Mouse (Mus musculus) CH12.LX (cell line): ENCODE measurements at regions not wholly inside any gene's neighbourhood (a gene's known extent, or its start where the extent isn't known, plus 50 kb on each side); places are given as distances from the start of the nearest gene placed in this dataset.

Source experiments
- DNase-seq: peaks from one replicate; pipeline ENCODE4 v3.0.0-alpha.2; 2013; ENCODE audit errors: extremely low read depth
- H3K27ac ChIP-seq: 2 replicates; pipeline ENCODE4 v1.5.1; 2012; ENCODE audit warnings: low read depth, mild to moderate bottlenecking, control low read depth, moderate library complexity; ENCODE audit not compliant: insufficient read depth
- H3K27me3 ChIP-seq: replicated peaks from 2 replicates; pipeline ENCODE3; 2012; ENCODE audit warnings: inconsistent platforms
- H3K36me3 ChIP-seq, 2 experiments: replicated peaks in 1 of 2; 2 replicates each; pipeline versions ENCODE3 to v1.6.1; 2012; ENCODE audit warnings: inconsistent platforms in 1 of 2, low read length in 1 of 2, mild to moderate bottlenecking in 1 of 2, mixed read lengths in 1 of 2, moderate library complexity in 1 of 2; ENCODE audit not compliant: control insufficient read depth in 1 of 2, insufficient read depth in 1 of 2
- H3K4me1 ChIP-seq, 2 experiments: 2 replicates each; pipeline ENCODE4 v1.6.1; 2012; ENCODE audit warnings: inconsistent platforms in 1 of 2, moderate library complexity in 1 of 2; ENCODE audit not compliant: insufficient read depth in 2 of 2, control insufficient read depth in 1 of 2
- H3K4me2 ChIP-seq: 2 replicates; pipeline ENCODE4 v1.6.1; 2012; ENCODE audit warnings: low read depth, mild to moderate bottlenecking, control low read depth; ENCODE audit not compliant: poor library complexity, insufficient read depth, severe bottlenecking
- H3K4me3 ChIP-seq, 3 experiments: fragments of 150-350 bp in 1 of 3; sonication (generic) in 1 of 3; replicated peaks in 1 of 3; 2 replicates each; pipeline versions ENCODE3 to v1.5.1; 2011 to 2012; ENCODE audit warnings: low read depth in 2 of 3, low read length in 2 of 3, mild to moderate bottlenecking in 2 of 3, moderate library complexity in 2 of 3, control low read depth in 1 of 3, improper control_type of control experiment in 1 of 3, inconsistent platforms in 1 of 3, mixed read lengths in 1 of 3; ENCODE audit not compliant: poor library complexity in 1 of 3
- H3K79me2 ChIP-seq: replicated peaks from 2 replicates; pipeline ENCODE4 v1.6.1; 2012; ENCODE audit warnings: mild to moderate bottlenecking, moderate library complexity; ENCODE audit not compliant: control insufficient read depth, poor library complexity, insufficient read depth, severe bottlenecking; ENCODE audit errors: extremely low read depth
- H3K9ac ChIP-seq: 2 replicates; pipeline ENCODE4 v1.6.1; 2012; ENCODE audit warnings: low read depth, mild to moderate bottlenecking, control low read depth, moderate library complexity; ENCODE audit not compliant: insufficient read depth
- H3K9me3 ChIP-seq: replicated peaks from 2 replicates; pipeline ENCODE3; 2012; ENCODE audit warnings: low read length, inconsistent platforms, mixed read lengths
- CHD1 ChIP-seq: IDR thresholded peaks from 2 replicates; pipeline ENCODE4 v1.6.1; 2012; ENCODE audit warnings: low read depth, low read length, improper control_type of control experiment, inconsistent platforms
- CHD2 ChIP-seq: IDR thresholded peaks from 2 replicates; pipeline ENCODE4 v1.6.1; 2011; ENCODE audit warnings: low read length, improper control_type of control experiment
- CTCF ChIP-seq, 2 experiments: IDR thresholded peaks in 1 of 2; conservative IDR thresholded peaks in 1 of 2; 2 replicates each; pipeline ENCODE4 v1.5.1; 2011 to 2012; ENCODE audit warnings: low read depth in 2 of 2, low read length in 2 of 2, improper control_type of control experiment in 1 of 2, inconsistent platforms in 1 of 2, mild to moderate bottlenecking in 1 of 2, moderate library complexity in 1 of 2
- E2F4 ChIP-seq: IDR thresholded peaks from 2 replicates; pipeline ENCODE4 v1.6.1; 2011; ENCODE audit warnings: low read depth, low read length, improper control_type of control experiment; ENCODE audit not compliant: insufficient replicate concordance
- ELF1 ChIP-seq: IDR thresholded peaks from 2 replicates; pipeline ENCODE4 v1.6.1; 2014; ENCODE audit warnings: low read depth, mild to moderate bottlenecking, inconsistent platforms, low read length, improper control_type of control experiment
- GABPA ChIP-seq: IDR thresholded peaks from 2 replicates; pipeline ENCODE4 v1.6.1; 2012; ENCODE audit warnings: low read depth, low read length, improper control_type of control experiment, inconsistent platforms; ENCODE audit not compliant: insufficient replicate concordance
- HCFC1 ChIP-seq: IDR thresholded peaks from 2 replicates; pipeline ENCODE4 v1.6.1; 2012; ENCODE audit warnings: low read depth, mild to moderate bottlenecking, inconsistent platforms, low read length, improper control_type of control experiment
- IRF4 ChIP-seq: IDR thresholded peaks from 2 replicates; pipeline ENCODE4 v1.6.1; 2014; ENCODE audit warnings: low read depth, mild to moderate bottlenecking, inconsistent platforms, low read length, improper control_type of control experiment
- MAFK ChIP-seq: IDR thresholded peaks from 2 replicates; pipeline ENCODE4 v1.6.1; 2011; ENCODE audit warnings: low read length, improper control_type of control experiment; ENCODE audit not compliant: insufficient replicate concordance
- MXI1 ChIP-seq: IDR thresholded peaks from 2 replicates; pipeline ENCODE4 v1.6.1; 2011; ENCODE audit warnings: mild to moderate bottlenecking, low read depth, low read length, improper control_type of control experiment
- NRF1 ChIP-seq: IDR thresholded peaks from 2 replicates; pipeline ENCODE4 v1.6.1; 2014; ENCODE audit warnings: low read depth, mild to moderate bottlenecking, inconsistent platforms, low read length, improper control_type of control experiment, moderate library complexity
- PAX5 ChIP-seq: IDR thresholded peaks from 2 replicates; pipeline ENCODE4 v1.6.1; 2012; ENCODE audit warnings: low read length, inconsistent platforms, mixed read lengths
- POLR2A ChIP-seq: IDR thresholded peaks from 2 replicates; pipeline ENCODE4 v1.6.1; 2011; ENCODE audit warnings: low read depth, mild to moderate bottlenecking, improper control_type of control experiment, low read length
- SMC3 ChIP-seq: IDR thresholded peaks from 2 replicates; pipeline ENCODE4 v1.6.1; 2011; ENCODE audit warnings: low read depth, low read length, improper control_type of control experiment
- TCF12 ChIP-seq: IDR thresholded peaks from 2 replicates; pipeline ENCODE4 v1.6.1; 2014; ENCODE audit warnings: low read depth, mild to moderate bottlenecking, inconsistent platforms, low read length, improper control_type of control experiment
- UBTF ChIP-seq: IDR thresholded peaks from 2 replicates; pipeline ENCODE4 v1.6.1; 2012; ENCODE audit warnings: low read depth, mild to moderate bottlenecking, inconsistent platforms, low read length, improper control_type of control experiment, moderate library complexity
- USF2 ChIP-seq: conservative IDR thresholded peaks from 2 replicates; pipeline ENCODE4 v1.6.1; 2011; ENCODE audit warnings: low read depth, low read length, improper control_type of control experiment
- ZMIZ1 ChIP-seq: IDR thresholded peaks from 2 replicates; pipeline ENCODE4 v1.6.1; 2012; ENCODE audit warnings: low read depth, mild to moderate bottlenecking, inconsistent platforms, low read length, improper control_type of control experiment
- dilution Hi-C: fragments of 300-500 bp; cut with MboI; formaldehyde crosslinking; loops from 2 replicates; pipeline ENCODE4 v1.14.3; 2020; ENCODE audit warnings: low sequenced_read_pairs; ENCODE audit not compliant: extremely low pct_unique_long_range_greater_than_20kb, extremely low pct_ligation_motif_present
- in situ Hi-C: fragments of 300-500 bp; cut with MboI; formaldehyde crosslinking; loops from 3 replicates; pipeline ENCODE4 v1.14.3; 2019; ENCODE audit warnings: low sequenced_read_pairs, low pct_ligation_motif_present, low pct_unique_long_range_greater_than_20kb, mixed read lengths

DNA sequence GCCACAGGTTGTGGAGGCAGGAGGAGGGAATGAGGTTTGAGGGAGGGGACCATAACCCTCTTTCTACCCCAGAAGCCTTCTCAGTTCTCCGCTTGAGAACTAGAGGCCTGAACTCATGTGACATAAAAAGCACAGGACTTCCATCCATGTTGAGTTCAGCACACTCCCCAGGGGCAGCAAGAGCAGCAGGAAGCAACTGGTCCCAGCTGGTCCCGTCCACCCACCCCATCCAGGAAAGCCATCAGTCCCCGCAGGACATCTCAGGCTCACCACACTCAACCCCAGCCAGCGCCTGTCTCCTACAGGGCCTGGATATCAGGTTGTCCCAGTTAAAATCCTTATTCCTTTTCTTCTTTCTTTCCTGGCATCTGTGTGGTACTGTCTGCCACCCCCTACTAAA, 126.1 kb downstream of the Psmg1 start:
- H3K36me3 ChIP-seq, result peaks cover 0 to 5% of the 10 kb centered on the region in 2 experiments
- TF ChIP-seq ZMIZ1 (no peak), E2F4 (no peak), MXI1 (no peak), MAFK (no peak), GABPA (no peak), NRF1 (no peak)
- H3K9me3 ChIP-seq, result no peaks in the 10 kb centered on the region
- no peak overlapping the region for H3K4me3 ChIP-seq
- no peaks in the 10 kb centered on the region for H3K27me3 ChIP-seq
- dilution Hi-C loops (no loop called here), in situ Hi-C loops (no loop called here)
- H3K9ac ChIP-seq, result no peak overlapping the region
- no peak overlapping the region for H3K27ac ChIP-seq
- H3K4me1 ChIP-seq, result peaks cover 13 to 27% of the 10 kb centered on the region in 2 experiments
- no peak overlapping the region for H3K4me2 ChIP-seq
- H3K79me2 ChIP-seq, result no peaks in the 10 kb centered on the region
- no peak for DNase-seq

GRCm38 (mm10) chr16:95864106-95864505, 126.7 kb downstream of the Psmg1 start:
- Histone ChIP-seq H3K9me3 (no peaks in the 10 kb centered on the region), H3K27me3 (no peaks in the 10 kb centered on the region), H3K36me3 (peaks cover 0 to 5% of the 10 kb centered on the region in 2 experiments), H3K79me2 (no peaks in the 10 kb centered on the region), H3K4me3 (no peak overlapping the region), H3K4me1 (peaks cover 9 to 22% of the 10 kb centered on the region in 2 experiments), H3K4me2 (no peak overlapping the region), H3K27ac (no peak overlapping the region), H3K9ac (no peak overlapping the region)
- TF ChIP-seq CHD2, result no peak
- TF ChIP-seq NRF1, result no peak
- TF ChIP-seq HCFC1, result no peak
- no peak for TF ChIP-seq UBTF
- TF ChIP-seq MXI1, result no peak
- TF ChIP-seq POLR2A, result no peak
- TF ChIP-seq USF2, result no peak
- TF ChIP-seq TCF12, result no peak
- no peak for TF ChIP-seq E2F4
- TF ChIP-seq CTCF (conservative IDR thresholded peaks at IDR 0.05 in 1 of 2, IDR thresholded peaks at IDR 0.05 in 1 of 2; ENCODE audit: low read depth in 2 of 2, low read length in 2 of 2), result no peak
- TF ChIP-seq ELF1, result no peak
- no peak for TF ChIP-seq PAX5
- no peak for TF ChIP-seq GABPA
- no peak for TF ChIP-seq IRF4
- no peak for TF ChIP-seq SMC3
- no peak for TF ChIP-seq CHD1
- dilution Hi-C loops (no loop called here), in situ Hi-C loops (no loop called here)
- DNase-seq, result no peak
